Mouse (Mus musculus): ENCODE data around the gene Jup.
A peak's percentile ranks its signal among the peaks of the same experiment; 100 is the strongest.
"Not testable (repeated sequence)": the region's sequence is repeated elsewhere in the genome, so short reads cannot be mapped to it uniquely, and the experiment has no call there.

Gene Jup

DNA sequence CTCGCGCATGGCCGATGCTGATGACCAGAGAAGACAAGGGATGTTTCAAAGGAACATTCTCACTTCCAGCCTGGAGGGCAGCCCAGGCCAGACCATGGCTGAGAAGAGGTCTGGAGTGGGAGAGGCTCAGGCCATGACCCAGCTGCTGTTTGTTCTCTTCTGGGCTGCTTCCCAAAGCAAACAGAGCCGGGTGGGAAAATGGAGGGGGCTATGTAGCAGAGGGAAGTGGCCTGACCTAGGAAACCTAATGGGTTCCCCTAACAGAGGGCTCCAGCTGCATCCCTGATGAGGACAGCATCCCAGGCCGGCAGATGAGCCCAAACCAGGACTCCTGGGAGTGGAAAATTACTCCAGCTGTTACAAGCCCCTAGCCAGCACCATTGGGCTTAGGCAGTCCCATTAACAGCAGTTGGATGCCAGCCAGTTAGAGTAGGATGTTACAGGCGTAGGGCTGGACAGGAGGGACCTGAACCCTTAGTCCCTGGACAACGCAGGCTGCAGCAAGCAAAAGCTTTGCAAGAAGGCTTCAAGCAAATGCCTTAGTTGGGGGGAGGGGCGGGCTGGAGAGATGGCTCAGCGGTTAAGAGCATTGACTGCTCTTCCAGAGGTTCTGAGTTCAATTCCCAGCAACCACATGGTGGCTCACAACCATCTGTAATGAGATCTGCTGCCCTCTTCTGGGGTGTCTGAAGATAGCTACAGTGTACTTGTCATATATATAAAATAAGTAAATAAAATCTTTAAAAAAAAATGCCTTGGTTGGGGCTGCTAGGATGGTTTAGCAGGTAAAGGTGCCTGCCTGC, 6.3 kb downstream of the Jup start:
- peak; percentile 76 for DNase-seq (ENCODE audit: low read depth, low spot score)

GRCm38 (mm10) chr11:100389931-100390445, 7.6 kb downstream of the Jup start:
- peak; percentile 84 for DNase-seq (ENCODE audit: low read depth, low spot score)

DNA sequence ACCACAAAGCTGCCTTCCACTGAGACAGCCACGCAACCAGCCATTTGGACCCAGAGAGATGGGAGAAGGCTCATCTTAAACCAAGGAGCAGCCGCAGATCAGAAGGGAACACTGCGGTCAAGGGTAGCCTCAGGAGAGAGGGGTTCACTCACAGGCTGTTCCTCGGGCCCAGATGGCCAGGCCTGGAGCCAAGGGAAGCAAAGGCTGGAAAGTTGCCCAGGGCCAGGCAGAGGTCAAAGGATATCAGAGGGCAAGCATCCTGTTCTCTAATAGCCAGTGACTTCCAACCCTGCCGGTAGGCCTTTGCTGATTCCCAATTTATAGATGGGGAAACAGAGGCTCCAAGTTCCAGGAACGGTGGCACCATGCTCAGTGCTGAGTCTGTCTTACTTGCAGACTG, 9.0 kb downstream of the Jup start:
- no peak for DNase-seq (ENCODE audit: low read depth, low spot score)

DNA sequence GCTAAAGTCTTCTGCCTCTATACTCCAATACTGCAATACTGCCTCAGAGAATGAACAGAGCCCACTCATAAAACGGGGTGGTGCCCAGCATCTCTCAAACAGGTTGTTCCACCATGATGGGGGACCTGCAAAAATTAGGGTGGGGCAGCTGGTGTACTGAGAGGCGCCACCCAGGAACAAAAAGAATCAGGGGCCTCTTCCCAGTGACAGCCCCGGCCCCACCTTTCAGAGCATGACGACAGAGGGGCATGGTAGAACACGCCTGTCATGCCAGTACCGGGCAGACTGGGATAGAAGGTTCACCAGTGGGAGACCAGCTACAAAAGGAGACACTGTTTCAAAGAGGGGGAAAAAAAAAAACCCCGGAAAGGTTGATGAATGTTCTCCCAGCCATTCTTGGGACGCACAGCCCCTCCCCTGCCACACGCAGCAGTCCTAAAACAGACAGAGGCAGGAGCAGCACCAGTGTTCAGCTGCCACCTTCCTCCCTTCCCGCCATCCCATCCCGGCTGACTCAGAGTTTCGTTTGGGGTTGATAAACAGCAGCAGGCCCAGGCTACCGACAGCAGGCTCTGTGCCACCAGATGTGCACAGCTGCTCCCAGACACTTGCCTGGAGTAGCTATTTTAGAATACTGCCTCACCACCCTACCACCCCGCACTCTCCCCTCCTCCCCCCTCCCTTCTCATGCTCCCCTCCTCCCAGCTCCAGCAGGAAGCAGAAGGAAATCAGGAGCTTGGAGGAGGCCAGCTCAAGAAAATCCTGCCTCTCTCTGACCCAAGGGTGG, 9.8 kb downstream of the Jup start:
- DNase-seq (ENCODE audit: low read depth, low spot score), result no peak

GRCm38 (mm10) chr11:100387111-100387510, 10.5 kb downstream of the Jup start:
- no peak for DNase-seq (ENCODE audit: low read depth, low spot score)

DNA sequence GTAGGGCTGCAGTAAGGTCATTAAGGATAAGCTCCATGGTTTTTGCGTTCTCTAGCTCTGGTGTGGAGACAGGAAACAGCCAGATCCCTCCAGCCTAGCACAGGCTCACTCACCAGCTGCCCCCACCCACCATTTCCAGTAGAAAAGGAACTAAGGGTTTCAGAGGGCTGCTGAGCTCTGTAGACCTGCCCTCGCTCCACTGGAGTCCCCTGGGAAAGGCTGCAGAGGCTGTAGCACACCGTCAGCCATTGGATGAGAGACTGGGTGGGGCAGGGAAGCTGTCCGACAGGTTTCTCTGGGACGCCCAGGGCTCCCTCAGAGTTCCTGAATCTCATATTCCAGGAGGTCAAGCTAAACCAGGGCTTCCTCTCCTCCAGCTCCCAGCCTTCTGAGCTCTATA, 11.0 kb downstream of the Jup start:
- peak; percentile 96 for DNase-seq (ENCODE audit: low read depth, low spot score)

GRCm38 (mm10) chr11:100385016-100385415, 12.5 kb downstream of the Jup start:
- DNase-seq (ENCODE audit: low read depth, low spot score), result peak; percentile 74

GRCm38 (mm10) chr11:100382682-100383081, 14.9 kb downstream of the Jup start:
- peak; percentile 57 for DNase-seq (ENCODE audit: low read depth, low spot score)

GRCm38 (mm10) chr11:100379311-100379710, 18.3 kb downstream of the Jup start:
- DNase-seq (ENCODE audit: low read depth, low spot score), result no peak

GRCm38 (mm10) chr11:100378446-100378845, 19.1 kb downstream of the Jup start:
- no peak for DNase-seq (ENCODE audit: low read depth, low spot score)

- DNase-seq (ENCODE audit: low read depth, low spot score), result no peak
Measured at GRCm38 (mm10) chr11:100377989-100378388, 19.6 kb downstream of the Jup start.

DNA sequence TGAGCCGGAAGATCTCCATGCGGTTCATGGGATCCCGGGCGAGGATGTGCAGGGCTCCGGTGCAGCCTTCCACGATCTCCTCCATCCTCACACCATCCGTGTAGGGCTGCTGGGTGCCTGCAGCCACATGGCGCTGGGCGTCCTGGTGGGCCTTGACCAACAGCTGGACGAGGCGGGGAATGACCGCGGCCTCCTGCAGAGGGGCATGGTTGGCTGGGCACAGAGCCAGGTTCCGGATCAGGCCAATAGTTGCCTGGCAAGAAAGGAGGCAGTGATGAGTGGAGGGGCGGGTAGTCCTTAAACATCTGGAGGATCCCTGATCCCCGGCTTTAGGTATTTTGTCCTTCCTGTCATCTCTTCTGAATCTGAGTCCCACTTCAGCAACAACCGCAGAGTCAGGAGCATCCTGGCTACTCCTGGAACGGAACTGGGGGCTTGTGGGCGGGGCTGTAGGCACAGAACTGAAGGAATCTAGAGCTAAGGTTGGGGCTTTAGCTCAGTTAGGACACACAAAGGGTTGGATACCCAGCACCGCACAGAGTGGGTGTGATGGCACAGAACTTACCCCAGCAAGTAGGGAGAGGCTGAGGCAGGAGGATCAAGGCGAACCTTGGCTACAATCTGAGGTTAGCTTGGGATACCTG, 20.7 kb downstream of the Jup start:
- peak; percentile 93 for DNase-seq (ENCODE audit: low read depth, low spot score)

- DNase-seq (ENCODE audit: low read depth, low spot score), result peak; percentile 100
Measured at GRCm38 (mm10) chr11:100376005-100376404, 21.6 kb downstream of the Jup start.

- DNase-seq (ENCODE audit: low read depth, low spot score), result peak; percentile 67
Measured at GRCm38 (mm10) chr11:100375127-100375526, 22.4 kb downstream of the Jup start.

DNA sequence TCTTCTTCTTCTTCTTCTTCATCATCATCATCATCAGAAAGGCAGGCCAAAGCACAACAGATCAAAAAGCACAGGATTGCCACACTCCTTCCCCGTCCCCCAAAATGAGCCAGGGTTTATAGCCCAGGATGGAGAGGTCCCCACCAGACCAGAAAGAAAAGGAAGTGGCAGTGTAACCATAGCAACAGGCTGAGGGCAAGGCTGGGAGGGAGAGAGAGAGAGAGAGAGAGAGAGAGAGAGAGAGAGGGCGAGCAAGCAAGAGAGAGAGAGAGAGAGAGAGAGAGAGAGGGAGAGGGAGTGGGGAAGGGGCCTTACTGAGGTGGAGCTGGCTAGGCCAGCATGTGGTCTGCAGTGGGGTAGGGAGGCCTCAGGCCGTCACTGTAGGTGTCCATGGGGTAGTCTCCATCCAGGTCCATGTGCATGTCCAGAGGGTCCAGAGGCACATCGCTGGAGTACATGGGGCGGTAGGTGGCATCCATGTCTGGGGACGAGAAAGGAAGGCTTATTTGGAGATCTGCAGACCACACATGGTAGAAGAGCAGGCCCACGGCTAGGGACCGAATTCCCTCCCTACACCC, 25.5 kb downstream of the Jup start:
- no peak for DNase-seq (ENCODE audit: low read depth, low spot score)

DNA sequence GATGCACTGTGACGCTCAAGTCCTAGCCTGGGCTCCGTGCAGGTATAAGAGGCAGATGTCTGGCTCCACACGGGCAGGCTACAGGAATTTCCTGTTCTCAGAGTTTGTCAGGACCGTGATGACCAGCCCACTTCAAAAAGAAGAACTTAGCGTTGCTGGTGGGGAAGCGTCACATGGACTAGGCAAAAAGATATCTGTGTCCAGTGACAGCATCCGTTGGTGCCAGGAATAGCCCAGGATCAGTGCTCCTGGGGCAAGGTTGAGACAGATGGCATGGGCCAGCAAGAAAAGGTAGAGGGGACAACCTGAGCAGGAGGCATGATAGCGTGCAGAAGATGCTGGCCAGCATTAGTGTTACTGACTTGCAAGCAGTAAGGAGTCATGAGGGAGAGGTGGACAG, 27.7 kb downstream of the Jup start:
- no peak for DNase-seq (ENCODE audit: low read depth, low spot score)

DNA sequence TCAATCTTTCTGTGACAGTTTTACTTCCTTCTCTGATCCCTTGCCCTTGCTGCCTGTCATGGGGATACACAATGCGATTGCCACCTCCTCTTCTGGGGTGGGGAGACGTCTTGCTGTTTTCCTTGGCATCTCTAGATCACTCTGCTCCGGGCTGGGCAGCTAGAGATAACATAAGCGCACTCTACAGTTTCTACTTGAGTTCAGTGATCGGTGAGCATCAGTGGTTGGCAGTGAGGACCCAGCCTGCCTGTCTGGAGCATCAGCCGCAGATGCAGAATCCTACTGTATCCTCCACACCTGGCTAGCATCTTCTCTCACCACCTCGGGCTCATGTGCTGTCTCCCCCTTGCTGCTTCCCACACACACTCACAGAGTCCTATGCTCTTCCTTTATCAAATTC, 28.4 kb downstream of the Jup start:
- no peak for DNase-seq (ENCODE audit: low read depth, low spot score)

DNA sequence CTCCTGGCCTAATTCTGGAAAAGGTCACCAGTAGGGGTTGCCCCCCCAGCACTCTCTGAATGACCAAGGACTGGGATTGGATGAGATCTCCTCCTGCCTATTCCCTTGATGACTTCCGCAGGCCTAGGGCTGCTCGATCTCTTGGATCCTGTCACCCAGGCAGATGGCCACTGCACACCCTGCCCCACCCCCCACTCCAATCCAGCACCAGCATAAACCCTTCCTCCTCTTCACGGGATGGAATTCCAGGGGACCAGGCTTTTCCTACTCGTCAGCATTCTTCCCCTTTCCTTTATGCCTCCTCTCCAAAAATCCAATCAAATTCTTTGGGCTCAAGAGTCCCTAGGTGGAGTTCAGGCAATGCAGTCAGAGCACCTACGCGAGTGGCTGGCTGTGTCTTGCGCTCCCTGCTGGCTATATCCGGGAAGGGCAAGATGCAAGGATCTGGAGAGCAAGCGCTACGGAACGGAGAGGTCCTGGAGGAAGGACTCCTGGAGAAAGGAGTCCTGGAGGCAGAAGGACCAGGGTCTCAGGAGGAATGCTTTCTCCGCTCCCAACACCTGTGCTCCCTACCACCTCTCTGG, 34.5 kb downstream of the Jup start:
- peak; percentile 92 for DNase-seq (ENCODE audit: low read depth, low spot score)

DNA sequence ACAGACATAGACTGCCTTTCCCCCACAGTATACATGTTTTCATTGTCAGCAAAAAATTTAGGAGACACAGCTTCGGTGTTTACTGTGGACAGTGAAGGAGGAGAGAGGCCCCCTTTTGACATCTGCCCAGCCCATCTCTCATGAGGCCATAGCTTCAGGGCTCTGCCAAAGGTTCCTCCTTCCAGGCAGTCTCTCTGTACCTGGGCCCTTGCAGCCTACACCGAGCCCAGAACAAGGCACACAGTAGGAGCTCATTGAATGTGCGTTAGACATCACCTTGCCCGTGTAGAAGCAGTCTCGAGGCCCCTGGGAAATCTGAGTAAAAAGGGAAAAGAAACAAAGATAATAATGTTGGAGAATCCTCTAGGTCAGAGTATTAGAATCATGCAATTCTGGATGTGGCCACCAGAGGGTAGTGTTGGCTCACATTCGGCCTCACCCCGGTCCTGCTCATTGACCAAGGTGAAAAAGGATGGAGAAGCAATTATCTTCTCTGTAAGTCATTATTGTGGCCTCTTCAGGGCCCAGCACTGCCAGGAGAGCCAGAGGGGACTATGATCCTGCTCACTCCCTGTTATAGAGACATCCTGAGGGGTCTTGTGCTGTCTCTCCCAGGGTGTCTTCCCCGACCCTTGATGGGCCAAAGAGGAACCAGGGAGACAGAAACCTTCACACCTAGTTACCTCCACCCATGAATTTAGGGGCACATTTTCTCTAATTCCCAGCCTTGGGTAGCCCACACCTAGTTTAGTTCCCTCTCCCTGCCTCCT, 35.2 kb downstream of the Jup start:
- DNase-seq (ENCODE audit: low read depth, low spot score), result peak; percentile 69

- DNase-seq (ENCODE audit: low read depth, low spot score), result not testable (repeated sequence)
Measured at GRCm38 (mm10) chr11:100361059-100361458, 36.5 kb downstream of the Jup start.

DNA sequence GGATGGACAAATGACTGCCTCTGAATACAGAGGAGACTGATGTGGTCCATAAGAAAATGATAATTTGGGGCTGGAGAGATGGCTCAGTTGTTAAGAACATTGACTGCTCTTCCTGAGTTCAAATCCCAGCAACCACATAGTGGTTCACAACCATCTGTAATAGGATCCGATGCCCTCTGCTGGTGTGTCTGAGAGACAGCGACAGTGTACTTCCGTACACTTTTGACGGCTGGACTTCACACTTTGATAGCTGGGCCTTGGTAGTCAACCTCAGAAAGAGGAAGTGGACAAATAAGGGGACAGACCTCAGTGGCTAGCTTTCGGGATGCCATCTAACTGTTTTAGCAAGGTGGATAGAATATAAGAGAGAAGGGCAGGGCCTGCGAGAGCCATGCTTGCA, 37.4 kb downstream of the Jup start:
- no peak for DNase-seq (ENCODE audit: low read depth, low spot score)

Data from R1 (cell line).